Mouse (Mus musculus) Patski (cell line): ENCODE measurements at regions not wholly inside any gene's neighbourhood (a gene's known extent, or its start where the extent isn't known, plus 50 kb on each side); places are given as distances from the start of the nearest gene placed in this dataset.

Experiments
- ATAC-seq: fragments of 100-300 bp; one replicate; pipeline ENCODE4 v1.8.0; 2021
- CTCF ChIA-PET: fragments of 350-600 bp; sonication (Branson Sonifier 250); formaldehyde crosslinking; loops from one replicate; lab custom pipeline; 2022; ENCODE audit warnings: inconsistent platforms; lab: Charles Lee
- POLR2A ChIA-PET: fragments of 350-600 bp; sonication (Branson Sonifier 250); formaldehyde crosslinking; loops from one replicate; lab custom pipeline; 2022; ENCODE audit warnings: antibody characterized with exemption, inconsistent platforms; lab: Charles Lee
- DNase-seq: peaks from one replicate; pipeline ENCODE4 v3.0.0-alpha.2; 2011; ENCODE audit warnings: low read depth, low spot score
- H3K27me3 ChIP-seq: fragments of 371-371 bp; one replicate; pipeline ENCODE4 v1.5.1; 2021
- CTCF ChIP-seq: fragments of 100-300 bp; IDR thresholded peaks from one replicate; pipeline ENCODE4 v1.5.1; 2021
- in situ Hi-C: fragments of 300-500 bp; cut with MboI; formaldehyde crosslinking; loops from 3 replicates; pipeline ENCODE4 v1.11.1; 2018; ENCODE audit warnings: low pct_unique_long_range_greater_than_20kb, mixed read lengths

DNA sequence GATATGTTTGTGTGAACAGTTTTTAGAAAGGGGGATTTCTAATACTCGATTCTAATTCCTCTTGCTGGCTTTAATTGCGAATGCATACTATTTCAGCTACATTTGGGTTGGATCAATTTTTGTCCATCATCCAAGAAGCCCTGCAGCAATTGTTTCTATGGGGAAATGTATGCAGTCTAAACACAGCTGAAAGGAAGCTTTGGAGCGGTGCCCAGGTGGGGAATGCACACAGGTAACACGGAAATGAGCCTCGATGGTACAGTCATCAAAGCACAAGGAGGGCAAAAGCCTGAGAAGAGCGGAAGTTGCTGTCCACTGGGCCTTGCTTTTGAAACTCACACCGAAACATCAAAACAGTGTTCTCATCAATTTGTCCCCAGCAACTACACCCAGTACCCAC is 746.0 kb downstream of the Diaph3 start:
- peaks cover 15% of the 10 kb centered on the region for H3K27me3 ChIP-seq
- CTCF ChIA-PET: no interaction called here
- POLR2A ChIA-PET: no interaction called here
- ATAC-seq: no peak
- TF ChIP-seq CTCF: no peak
- in situ Hi-C loops: no loop called here
- DNase-seq: no peak

DNA sequence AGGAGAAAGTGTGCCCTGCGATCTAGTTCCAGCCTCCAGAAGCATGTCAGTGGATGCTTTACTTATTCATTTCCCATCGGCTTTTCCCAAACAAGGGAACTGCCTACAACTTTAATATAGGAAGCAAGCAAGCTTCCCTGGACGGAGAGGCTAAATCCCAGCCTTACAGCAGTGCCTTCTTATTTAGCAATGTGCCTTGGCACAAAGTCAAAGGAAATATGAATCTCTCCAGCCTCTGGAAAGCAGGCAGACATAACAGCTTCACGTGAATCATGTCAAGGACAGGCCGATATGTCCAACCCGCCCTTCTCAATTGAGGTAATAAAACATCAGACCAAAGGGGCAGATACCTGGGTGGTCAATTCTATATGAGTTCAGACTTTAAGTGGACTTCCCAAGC is 755.9 kb downstream of the Diaph3 start:
- peaks cover 12% of the 10 kb centered on the region for H3K27me3 ChIP-seq
- ATAC-seq (no peak), DNase-seq (no peak)
- no peak for TF ChIP-seq CTCF
- ChIA-PET CTCF (no interaction called here), POLR2A (no interaction called here)
- in situ Hi-C loops: no loop called here

DNA sequence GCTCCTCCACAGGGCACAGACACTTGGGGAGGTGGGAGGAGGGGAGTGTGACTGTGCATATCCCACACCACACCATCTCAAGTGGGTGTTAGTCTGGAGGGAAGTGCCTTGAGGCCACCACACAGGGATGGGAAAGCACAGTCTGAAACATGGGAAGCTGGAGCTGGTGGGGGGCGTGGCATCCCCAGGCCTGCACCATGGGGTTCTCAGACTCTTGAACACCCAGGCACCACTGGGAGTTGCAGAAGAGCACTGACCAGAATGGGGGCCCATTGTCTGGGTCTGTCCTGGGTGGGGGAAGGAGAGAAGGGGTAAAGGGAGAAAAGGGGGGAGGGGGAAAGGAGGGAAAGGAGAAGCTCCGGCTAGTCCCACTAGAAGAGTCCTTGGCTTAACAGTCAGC is 776.0 kb downstream of the Diaph3 start:
- H3K27me3 ChIP-seq: peaks cover 2% of the 10 kb centered on the region
- DNase-seq (no peak), ATAC-seq (no peak)
- POLR2A ChIA-PET: no interaction called here
- in situ Hi-C loops: no loop called here
- no peak for TF ChIP-seq CTCF
- CTCF ChIA-PET: no interaction called here

DNA sequence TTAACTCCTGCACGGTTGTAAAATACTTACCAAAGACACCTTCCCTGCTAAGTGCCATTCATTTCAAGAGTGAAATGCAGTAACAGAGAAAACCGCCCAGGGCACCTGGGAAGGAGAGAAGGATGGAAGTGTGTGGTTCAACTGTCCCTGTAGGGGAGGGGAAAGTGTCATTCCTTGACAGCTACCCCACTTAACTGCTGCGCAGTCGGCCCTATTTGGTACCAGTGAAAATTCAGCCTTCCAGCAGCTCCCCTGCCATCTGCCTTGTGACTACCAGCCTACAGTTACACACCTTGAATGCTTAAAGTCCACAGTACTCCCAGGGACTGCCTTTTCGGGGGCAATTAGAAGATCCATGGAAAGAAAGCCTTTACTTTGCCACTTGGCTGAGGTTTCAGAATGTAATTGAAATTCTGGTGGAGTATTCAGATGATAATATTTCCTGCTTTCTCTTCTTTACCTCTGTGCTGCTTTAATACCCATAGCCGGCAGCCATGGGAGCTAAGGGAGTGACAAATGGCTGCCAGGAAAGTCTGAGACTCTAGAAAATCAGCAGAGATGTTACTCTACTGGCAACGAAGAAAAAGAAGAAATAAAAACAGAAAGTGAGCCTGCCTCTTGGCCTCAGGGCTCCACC is 780.5 kb downstream of the Diaph3 start:
- CTCF ChIA-PET: no interaction called here
- peaks cover 6% of the 10 kb centered on the region for H3K27me3 ChIP-seq
- ATAC-seq (no peak), DNase-seq (no peak)
- POLR2A ChIA-PET: no interaction called here
- in situ Hi-C loops: no loop called here
- no peak for TF ChIP-seq CTCF

DNA sequence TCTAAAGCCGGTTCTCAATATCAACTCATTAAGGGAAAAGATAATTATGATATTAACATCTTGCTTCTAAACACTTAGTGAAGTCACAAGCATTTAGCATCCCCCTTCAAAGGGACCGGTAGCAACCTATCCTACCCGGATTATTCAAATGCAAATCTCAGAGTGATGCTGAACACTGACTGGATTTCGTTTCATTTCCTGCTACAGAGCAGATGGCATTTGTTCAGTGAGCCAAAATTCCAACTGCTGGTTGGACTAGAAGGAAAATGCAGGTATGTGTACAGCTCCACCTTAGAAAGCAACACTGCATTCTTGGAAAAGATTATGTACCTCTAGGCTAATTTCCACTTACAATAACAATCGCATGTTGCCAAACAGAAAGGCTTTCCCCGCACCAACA is 782.5 kb downstream of the Diaph3 start:
- ChIA-PET POLR2A (no interaction called here), CTCF (no interaction called here)
- in situ Hi-C loops: no loop called here
- no peak for TF ChIP-seq CTCF
- DNase-seq: no peak
- ATAC-seq: no peak
- peaks cover 6% of the 10 kb centered on the region for H3K27me3 ChIP-seq

DNA sequence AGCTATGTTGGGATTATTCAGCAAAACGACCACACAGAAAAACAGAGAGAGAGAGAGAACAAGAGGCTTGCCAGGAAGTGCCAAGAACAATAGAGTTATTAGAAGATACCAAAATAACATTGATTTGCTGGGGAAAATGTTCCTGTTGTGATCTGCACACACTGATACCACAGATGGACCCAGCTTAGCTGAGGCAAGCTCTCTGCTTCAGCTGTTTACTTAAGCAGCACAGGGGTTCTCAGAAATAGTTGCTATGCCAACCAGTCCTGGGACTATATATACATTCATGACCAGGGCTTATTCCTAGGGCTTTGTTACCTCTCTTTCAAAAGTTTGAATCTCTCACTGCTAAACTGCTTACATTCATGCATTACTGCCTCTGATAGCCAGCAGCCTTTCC is 790.5 kb downstream of the Diaph3 start:
- ChIA-PET CTCF (no interaction called here), POLR2A (no interaction called here)
- peaks cover 24% of the 10 kb centered on the region for H3K27me3 ChIP-seq
- no peak for ATAC-seq
- in situ Hi-C loops: no loop called here
- TF ChIP-seq CTCF: no peak
- DNase-seq: no peak

DNA sequence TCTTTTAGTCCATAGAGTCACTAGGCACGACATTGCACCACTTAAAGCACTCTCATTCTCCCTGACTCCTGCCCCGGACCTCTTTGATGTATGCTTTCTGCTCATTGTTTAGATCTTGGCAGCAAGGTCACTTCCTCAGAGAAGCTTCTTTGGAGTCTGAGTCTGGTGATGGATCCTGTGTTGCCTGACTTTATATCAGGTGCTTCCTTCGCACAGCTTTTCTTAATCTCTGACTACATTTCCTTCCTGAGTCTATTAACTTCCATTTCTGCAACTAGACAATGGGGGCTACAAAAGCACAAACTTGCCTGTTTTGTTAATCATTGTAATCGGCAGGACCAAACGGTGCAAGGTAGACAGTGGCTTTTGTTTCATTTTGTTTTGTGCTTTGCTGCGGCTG is 802.0 kb downstream of the Diaph3 start:
- POLR2A ChIA-PET: no interaction called here
- ATAC-seq: no peak
- CTCF ChIA-PET: no interaction called here
- TF ChIP-seq CTCF: no peak
- H3K27me3 ChIP-seq: peaks cover 7% of the 10 kb centered on the region
- in situ Hi-C loops: no loop called here
- no peak for DNase-seq

DNA sequence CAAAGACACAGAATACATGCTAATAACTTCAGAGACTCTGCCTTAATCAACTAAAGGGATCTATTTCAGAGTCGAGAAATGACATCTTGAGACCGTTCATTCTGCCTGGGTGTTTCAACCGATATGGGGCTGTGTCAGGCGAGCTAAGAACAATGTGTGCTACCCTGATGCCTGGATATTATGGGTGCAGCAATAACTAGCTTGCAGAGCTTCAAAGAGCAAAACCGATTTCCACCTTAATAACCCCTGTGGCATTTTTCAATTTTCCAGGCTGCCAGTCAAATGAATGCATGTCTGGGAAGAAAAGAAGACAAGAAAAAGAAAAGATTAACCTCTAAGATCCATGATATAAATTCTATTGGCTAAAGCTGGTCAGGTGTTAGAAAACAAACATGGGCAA is 804.0 kb downstream of the Diaph3 start:
- DNase-seq (no peak), ATAC-seq (no peak)
- ChIA-PET POLR2A (no interaction called here), CTCF (no interaction called here)
- H3K27me3 ChIP-seq: peaks cover 12% of the 10 kb centered on the region
- no peak for TF ChIP-seq CTCF
- in situ Hi-C loops: no loop called here

DNA sequence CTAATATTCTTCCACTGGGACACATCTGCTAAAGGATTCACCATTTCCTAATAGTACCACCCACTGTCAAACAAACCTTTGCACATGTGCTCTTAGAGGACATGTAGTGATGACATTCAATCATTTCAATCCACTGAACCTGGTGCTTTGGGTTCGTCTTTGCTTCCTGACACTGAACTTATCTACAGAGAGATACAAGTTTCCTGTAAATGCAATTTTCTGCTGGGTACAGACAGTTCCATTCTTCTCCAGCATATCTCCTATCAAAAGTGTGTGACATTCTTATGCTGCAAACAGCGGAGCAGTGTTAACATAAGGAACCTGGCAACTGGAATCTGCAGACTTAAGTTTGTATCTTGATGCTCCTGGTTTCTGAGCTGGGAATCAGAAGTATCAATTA is 805.8 kb downstream of the Diaph3 start:
- no peak for DNase-seq
- H3K27me3 ChIP-seq: peaks cover 12% of the 10 kb centered on the region
- no peak for TF ChIP-seq CTCF
- ChIA-PET CTCF (interaction anchor here (0.8 kb wide), 1 partner anchor 13 kb away, joined by 3 read pairs; no protein-coding TSS in a partner anchor), POLR2A (no interaction called here)
- in situ Hi-C loops: no loop called here
- no peak for ATAC-seq

DNA sequence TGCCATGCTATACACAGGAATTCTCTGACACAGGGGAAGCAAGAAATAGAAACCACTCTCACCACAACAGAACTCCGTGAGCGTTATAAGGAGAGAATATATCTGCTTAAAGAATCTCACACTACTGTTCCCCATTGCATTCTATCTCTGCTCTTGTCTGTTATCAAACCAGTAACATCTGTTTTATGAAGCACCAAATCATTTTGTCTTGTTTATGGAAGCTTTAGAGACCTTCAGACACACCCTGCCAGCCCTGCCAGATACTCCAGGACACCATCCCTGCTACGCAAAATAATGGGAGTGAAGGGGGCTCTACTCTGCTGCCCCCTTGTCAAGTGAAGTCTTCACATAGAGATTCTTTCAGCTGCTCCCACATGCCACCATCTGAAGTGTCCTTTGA is 811.9 kb downstream of the Diaph3 start:
- DNase-seq (no peak), ATAC-seq (no peak)
- H3K27me3 ChIP-seq: peaks cover 5% of the 10 kb centered on the region
- ChIA-PET POLR2A (no interaction called here), CTCF (no interaction called here)
- TF ChIP-seq CTCF: no peak
- in situ Hi-C loops: no loop called here

DNA sequence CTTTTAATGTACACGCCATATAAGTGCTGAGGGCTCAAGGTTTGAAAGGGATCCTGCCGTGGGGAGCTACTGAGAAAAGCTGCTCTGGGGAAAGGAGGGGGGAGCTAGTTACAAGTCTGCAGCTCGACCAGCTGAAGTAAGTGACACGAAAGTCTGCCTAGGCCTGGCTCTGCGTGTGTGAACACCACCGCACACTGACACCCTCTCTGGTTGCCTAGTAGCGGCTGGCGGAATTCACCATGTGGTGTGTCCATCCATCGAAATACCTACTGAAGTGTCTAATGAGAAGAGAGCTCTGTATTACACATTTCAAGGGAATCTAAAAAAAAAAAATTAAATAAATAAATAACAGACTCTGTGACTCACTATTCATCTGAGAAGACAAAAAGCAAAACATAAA is 813.4 kb downstream of the Diaph3 start:
- H3K27me3 ChIP-seq: peaks cover 8% of the 10 kb centered on the region
- DNase-seq: no peak
- POLR2A ChIA-PET: interaction anchor here (1.1 kb wide), 1 partner anchor 14 kb away, joined by 3 read pairs; no protein-coding TSS in a partner anchor
- ATAC-seq: no peak
- TF ChIP-seq CTCF: no peak
- in situ Hi-C loops: no loop called here
- CTCF ChIA-PET: no interaction called here

DNA sequence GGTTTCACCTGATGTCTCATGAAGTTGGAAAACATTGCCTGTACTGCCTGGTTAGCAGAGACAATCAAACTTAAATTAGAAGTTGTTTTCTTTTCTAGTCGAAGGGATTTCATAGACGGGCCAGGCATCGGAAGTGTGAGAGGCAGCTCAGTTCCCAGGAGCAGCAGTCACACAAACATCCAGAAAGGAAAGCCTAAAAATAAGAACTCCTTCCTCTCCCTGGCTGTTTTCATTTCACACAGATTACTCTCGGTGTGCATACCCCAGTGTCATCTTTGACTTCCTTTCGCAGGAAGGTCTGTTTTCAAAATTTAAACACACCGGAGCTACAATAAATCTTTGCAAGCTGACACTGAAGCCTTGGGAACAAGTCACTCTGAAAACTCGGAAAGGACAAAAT is 818.7 kb downstream of the Diaph3 start:
- no peak for DNase-seq
- POLR2A ChIA-PET: no interaction called here
- no peak for ATAC-seq
- in situ Hi-C loops: loop anchor here (25.0 kb wide), 1 partner anchor 1885 kb away; the partner anchor contains the start of gene Pcdh17
- no peak for TF ChIP-seq CTCF
- CTCF ChIA-PET: interaction anchor here (0.9 kb wide), 1 partner anchor 12 kb away, joined by 3 read pairs; no protein-coding TSS in a partner anchor
- peaks cover 8% of the 10 kb centered on the region for H3K27me3 ChIP-seq
